Mouse (Mus musculus) neural tube, embryonic 13.5 days (tissue): ENCODE data around the gene Mnt. TPM values are rescaled to one million over a fixed set of nuclear protein-coding genes. Genes with fewer than 3 reads are reported as not detected.

ENCODE experiments used
- ATAC-seq: fragments of 200-750 bp; cut with Nextera tagmentation; 2 replicates; pipeline ENCODE4 v1.8.0; 2017; ENCODE audit warnings: low read depth, mild to moderate bottlenecking, moderate TSS enrichment, moderate library complexity
- H3K27ac ChIP-seq: fragments of 300-500 bp; sonication (generic); replicated peaks from 2 replicates; pipeline ENCODE4 v1.5.1; 2015; ENCODE audit warnings: moderate library complexity, mild to moderate bottlenecking, inconsistent platforms
- H3K27me3 ChIP-seq: fragments of 300-500 bp; sonication (generic); 2 replicates; pipeline ENCODE4 v1.6.1; 2015; ENCODE audit warnings: mild to moderate bottlenecking, inconsistent platforms
- H3K36me3 ChIP-seq: fragments of 300-500 bp; sonication (generic); 2 replicates; pipeline ENCODE4 v1.6.1; 2015; ENCODE audit warnings: mild to moderate bottlenecking, inconsistent platforms
- H3K4me1 ChIP-seq: fragments of 300-500 bp; sonication (generic); replicated peaks from 2 replicates; pipeline ENCODE4 v1.6.1; 2015; ENCODE audit warnings: inconsistent platforms
- H3K4me2 ChIP-seq: fragments of 300-500 bp; sonication (generic); 2 replicates; pipeline ENCODE4 v1.6.1; 2015; ENCODE audit warnings: inconsistent platforms, mild to moderate bottlenecking, moderate library complexity
- H3K4me3 ChIP-seq: fragments of 300-500 bp; sonication (generic); 2 replicates; pipeline ENCODE4 v1.5.1; 2015; ENCODE audit warnings: mild to moderate bottlenecking, inconsistent platforms
- H3K9ac ChIP-seq: fragments of 300-500 bp; sonication (generic); 2 replicates; pipeline ENCODE4 v1.6.1; 2015; ENCODE audit warnings: moderate library complexity, mild to moderate bottlenecking, inconsistent platforms
- H3K9me3 ChIP-seq: fragments of 300-500 bp; sonication (generic); 2 replicates; pipeline ENCODE4 v1.6.1; 2016; ENCODE audit warnings: inconsistent platforms
- WGBS: fragments of 180-500 bp; shearing (Covaris S2); methylation state at CpG from one replicate; pipeline ENCODE4 v1.1.7; 2015; 5-methylcytosine and 5-hydroxymethylcytosine counted together
- polyA plus RNA-seq: library from polyadenylated mRNA; unstranded; fragments of >200 nt; fragmentation: Nextera tagmentation; extraction: Ambion mirVana; gene quantifications from 2 replicates; pipeline ENCODE4 v1.2.1, GENCODE M21; 2015

The Mnt gene
- polyA plus RNA-seq, 1 experiment from 2014 or later: 8.9 TPM

- Histone ChIP-seq H3K4me1 (peaks cover 8% of the 10 kb centered on the region), H3K27me3 (no peaks in the 10 kb centered on the region), H3K9me3 (no peaks in the 10 kb centered on the region), H3K4me2 (no peak overlapping the region), H3K9ac (no peak overlapping the region), H3K4me3 (no peak overlapping the region), H3K36me3 (peaks cover 66% of the 10 kb centered on the region), H3K27ac (no peak overlapping the region)
- ATAC-seq: no peak
- 88% methylated on average over 9 of the region's 9 CpGs for WGBS
Measured at GRCm38 (mm10) chr11:74864421-74864820, 33.7 kb downstream of the Mnt start.

- Histone ChIP-seq H3K36me3 (peaks cover 59% of the 10 kb centered on the region), H3K9ac (no peak overlapping the region), H3K4me3 (no peak overlapping the region), H3K27me3 (no peaks in the 10 kb centered on the region), H3K4me2 (no peak overlapping the region), H3K27ac (no peak overlapping the region), H3K4me1 (peaks cover 16% of the 10 kb centered on the region), H3K9me3 (no peaks in the 10 kb centered on the region)
- ATAC-seq: no peak
- whole genome bisulfite sequencing: 83% methylated on average over 9 of the region's 9 CpGs
Measured at GRCm38 (mm10) chr11:74865252-74865651, 34.5 kb downstream of the Mnt start.

GRCm38 (mm10) chr11:74866640-74867039 is 35.9 kb downstream of the Mnt start:
- WGBS: 87% methylated on average over 4 of the region's 4 CpGs
- ATAC-seq: no peak

GRCm38 (mm10) chr11:74867181-74867580 is 36.5 kb downstream of the Mnt start:
- Histone ChIP-seq H3K27me3 (no peaks in the 10 kb centered on the region), H3K4me2 (no peak overlapping the region), H3K4me3 (no peak overlapping the region), H3K36me3 (peaks cover 51% of the 10 kb centered on the region), H3K4me1 (peaks cover 36% of the 10 kb centered on the region), H3K9ac (no peak overlapping the region), H3K9me3 (no peaks in the 10 kb centered on the region), H3K27ac (no peak overlapping the region)
- 92% methylated on average over 2 of the region's 2 CpGs for WGBS
- ATAC-seq: no peak

More at GRCm38 (mm10) chr11:74866640-74867039, 35.9 kb downstream of the Mnt start:
- peaks cover 51% of the 10 kb centered on the region for H3K36me3 ChIP-seq
- H3K4me2 ChIP-seq: no peak overlapping the region
- no peaks in the 10 kb centered on the region for H3K27me3 ChIP-seq
- H3K9me3 ChIP-seq: no peaks in the 10 kb centered on the region
- no peak overlapping the region for H3K27ac ChIP-seq
- no peak overlapping the region for H3K9ac ChIP-seq
- H3K4me3 ChIP-seq: no peak overlapping the region
- peaks cover 30% of the 10 kb centered on the region for H3K4me1 ChIP-seq

- Histone ChIP-seq H3K27me3 (no peaks in the 10 kb centered on the region), H3K27ac (peak overlapping the region; percentile 88; the same call in 1 of the 2 replicates), H3K9me3 (no peaks in the 10 kb centered on the region), H3K4me3 (no peak overlapping the region), H3K36me3 (peaks cover 43% of the 10 kb centered on the region), H3K4me2 (no peak overlapping the region), H3K9ac (no peak overlapping the region), H3K4me1 (peaks cover 37% of the 10 kb centered on the region)
- ATAC-seq: no peak
- WGBS: 88% methylated on average over 13 of the region's 13 CpGs
Measured at GRCm38 (mm10) chr11:74868046-74868760, 37.5 kb downstream of the Mnt start.

GRCm38 (mm10) chr11:74869603-74870002 is 38.9 kb downstream of the Mnt start:
- Histone ChIP-seq H3K4me3 (no peak overlapping the region), H3K4me2 (peak overlapping the region; percentile 26), H3K27ac (peak overlapping the region; percentile 88), H3K9ac (no peak overlapping the region; the same call in 1 of the 2 replicates), H3K27me3 (no peaks in the 10 kb centered on the region), H3K9me3 (no peaks in the 10 kb centered on the region), H3K36me3 (peaks cover 35% of the 10 kb centered on the region), H3K4me1 (peaks cover 42% of the 10 kb centered on the region)
- WGBS: 48% methylated on average over 6 of the region's 6 CpGs
- peak; percentile 49; the same call in 1 of the 2 replicates for ATAC-seq

GRCm38 (mm10) chr11:74870544-74870943 is 39.8 kb downstream of the Mnt start:
- Histone ChIP-seq H3K4me3 (no peak overlapping the region), H3K36me3 (peaks cover 25% of the 10 kb centered on the region), H3K9ac (no peak overlapping the region), H3K9me3 (no peaks in the 10 kb centered on the region), H3K27ac (peak overlapping the region; percentile 88), H3K4me2 (peak overlapping the region; percentile 26), H3K4me1 (peaks cover 50% of the 10 kb centered on the region), H3K27me3 (no peaks in the 10 kb centered on the region)
- WGBS: 70% methylated on average over 4 of the region's 4 CpGs
- ATAC-seq: no peak

- Histone ChIP-seq H3K9ac (peak overlapping the region; percentile 14; the same call in 1 of the 2 replicates), H3K4me1 (peaks cover 55% of the 10 kb centered on the region), H3K4me3 (no peak overlapping the region), H3K27ac (peak overlapping the region; percentile 88), H3K9me3 (no peaks in the 10 kb centered on the region), H3K27me3 (no peaks in the 10 kb centered on the region), H3K4me2 (peak overlapping the region; percentile 26), H3K36me3 (peaks cover 24% of the 10 kb centered on the region)
- ATAC-seq: peak; percentile 32
- 19% methylated on average over 12 of the region's 12 CpGs for WGBS
Measured at GRCm38 (mm10) chr11:74870991-74871622, 40.4 kb downstream of the Mnt start.

GRCm38 (mm10) chr11:74874630-74875029 is 43.9 kb downstream of the Mnt start:
- H3K27ac ChIP-seq: no peak overlapping the region
- no peaks in the 10 kb centered on the region for H3K9me3 ChIP-seq
- no peak overlapping the region for H3K4me3 ChIP-seq
- no peak overlapping the region for H3K4me2 ChIP-seq
- WGBS: 61% methylated on average over 3 of the region's 3 CpGs
- no peak for ATAC-seq
- H3K27me3 ChIP-seq: no peaks in the 10 kb centered on the region
- H3K9ac ChIP-seq: no peak overlapping the region
- H3K36me3 ChIP-seq: no peaks in the 10 kb centered on the region
- H3K4me1 ChIP-seq: peaks cover 63% of the 10 kb centered on the region

- WGBS: under 1% methylated on average over 9 of the region's 9 CpGs
- Histone ChIP-seq H3K4me1 (peaks cover 51% of the 10 kb centered on the region), H3K4me2 (peak overlapping the region; percentile 32), H3K36me3 (no peaks in the 10 kb centered on the region), H3K9ac (peak overlapping the region; percentile 39; the same call in 1 of the 2 replicates), H3K27me3 (no peaks in the 10 kb centered on the region), H3K4me3 (0 out of 2 replicates have a peak overlapping the region, but pooled peaks have one; percentile 0), H3K27ac (peak overlapping the region; percentile 82), H3K9me3 (no peaks in the 10 kb centered on the region)
- peak; percentile 94 for ATAC-seq
Measured at GRCm38 (mm10) chr11:74876801-74877200, 46.1 kb downstream of the Mnt start.

- H3K27ac ChIP-seq: no peak overlapping the region
- no peaks in the 10 kb centered on the region for H3K9me3 ChIP-seq
- peaks cover 32% of the 10 kb centered on the region for H3K4me1 ChIP-seq
- peaks cover 10% of the 10 kb centered on the region; the same call in 1 of the 2 replicates for H3K36me3 ChIP-seq
- no peak for ATAC-seq
- no peak overlapping the region for H3K9ac ChIP-seq
- no peak overlapping the region for H3K4me2 ChIP-seq
- WGBS: 89% methylated on average over 9 of the region's 9 CpGs
- no peaks in the 10 kb centered on the region for H3K27me3 ChIP-seq
- H3K4me3 ChIP-seq: no peak overlapping the region
Measured at GRCm38 (mm10) chr11:74880999-74881398, 50.3 kb downstream of the Mnt start.

- H3K4me2 ChIP-seq: no peak overlapping the region; the same call in 1 of the 2 replicates
- 58% methylated on average over 14 of the region's 14 CpGs for WGBS
- H3K27me3 ChIP-seq: no peaks in the 10 kb centered on the region
- H3K4me1 ChIP-seq: peaks cover 23% of the 10 kb centered on the region
- H3K9ac ChIP-seq: peak overlapping the region; percentile 34; the same call in 1 of the 2 replicates
- no peak overlapping the region for H3K4me3 ChIP-seq
- peaks cover 10% of the 10 kb centered on the region; the same call in 1 of the 2 replicates for H3K36me3 ChIP-seq
- H3K9me3 ChIP-seq: no peaks in the 10 kb centered on the region
- no peak for ATAC-seq
- peak overlapping the region; percentile 47 for H3K27ac ChIP-seq
Measured at GRCm38 (mm10) chr11:74881979-74882378, 51.3 kb downstream of the Mnt start.
